Mouse (Mus musculus): ENCODE measurements around the gene Ugt1a7c.
"Not testable (repeated sequence)": the region's sequence is repeated elsewhere in the genome, so short reads cannot be mapped to it uniquely, and the experiment has no call there.

The Ugt1a7c gene

GRCm38 (mm10) chr1:88094941-88095492 is at the start of gene Ugt1a7c:
TSS of gene Ugt1a7c (plus strand) at chr1:88095062.
- DNase-seq, result no peak

- not testable (repeated sequence) for DNase-seq
Measured at GRCm38 (mm10) chr1:88047408-88047807, 47.5 kb upstream of the Ugt1a7c start.

- no peak for DNase-seq
Measured at GRCm38 (mm10) chr1:88055088-88055487, 39.8 kb upstream of the Ugt1a7c start, which contains the start of gene Ugt1a10. TSS of gene Ugt1a10 (plus strand) at chr1:88055388.

GRCm38 (mm10) chr1:88066472-88067102 is 28.3 kb upstream of the Ugt1a7c start:
- DNase-seq, result not testable (repeated sequence)

GRCm38 (mm10) chr1:88070495-88070894 is 24.4 kb upstream of the Ugt1a7c start, which contains the start of gene Ugt1a9:
TSS of gene Ugt1a9 (plus strand) at chr1:88070800.
- no peak for DNase-seq

- DNase-seq, result no peak
Measured at GRCm38 (mm10) chr1:88070902-88071301, 24.0 kb upstream of the Ugt1a7c start.

- no peak for DNase-seq
Measured at GRCm38 (mm10) chr1:88074471-88074870, 20.4 kb upstream of the Ugt1a7c start.

- no peak for DNase-seq
Measured at GRCm38 (mm10) chr1:88077128-88077527, 17.7 kb upstream of the Ugt1a7c start.

GRCm38 (mm10) chr1:88081670-88082069 is 13.2 kb upstream of the Ugt1a7c start:
- DNase-seq, result no peak

GRCm38 (mm10) chr1:88086125-88086524 is 8.7 kb upstream of the Ugt1a7c start:
- DNase-seq, result no peak

- no peak for DNase-seq
Measured at GRCm38 (mm10) chr1:88087513-88087912, 7.3 kb upstream of the Ugt1a7c start, which contains the start of gene Ugt1a8. TSS of gene Ugt1a8 (plus strand) at chr1:88087813.

GRCm38 (mm10) chr1:88092341-88092740 is 2.5 kb upstream of the Ugt1a7c start:
- no peak for DNase-seq

GRCm38 (mm10) chr1:88094270-88094676 is 589 bp upstream of the Ugt1a7c start:
- DNase-seq, result not testable (repeated sequence)

- not testable (repeated sequence) for DNase-seq
Measured at GRCm38 (mm10) chr1:88098546-88098945, 3.7 kb downstream of the Ugt1a7c start.

- not testable (repeated sequence) for DNase-seq
Measured at GRCm38 (mm10) chr1:88099691-88100090, 4.8 kb downstream of the Ugt1a7c start.

- DNase-seq, result not testable (repeated sequence)
Measured at GRCm38 (mm10) chr1:88103019-88103418, 8.2 kb downstream of the Ugt1a7c start, which contains the start of gene Ugt1a6b. TSS of gene Ugt1a6b (plus strand) at chr1:88103252.

- not testable (repeated sequence) for DNase-seq
Measured at GRCm38 (mm10) chr1:88103697-88104468, 9.0 kb downstream of the Ugt1a7c start.

- DNase-seq, result no peak
Measured at GRCm38 (mm10) chr1:88104667-88105430, 10.0 kb downstream of the Ugt1a7c start.

GRCm38 (mm10) chr1:88105656-88106055 is 10.8 kb downstream of the Ugt1a7c start:
- DNase-seq, result no peak

- DNase-seq, result not testable (repeated sequence)
Measured at GRCm38 (mm10) chr1:88109027-88109557, 14.2 kb downstream of the Ugt1a7c start.

GRCm38 (mm10) chr1:88109604-88110003 is 14.7 kb downstream of the Ugt1a7c start:
- DNase-seq, result not testable (repeated sequence)

GRCm38 (mm10) chr1:88112769-88113168 is 17.9 kb downstream of the Ugt1a7c start:
- DNase-seq, result not testable (repeated sequence)

All from thymus, postnatal 36 days (tissue).